Mouse (Mus musculus) heart, embryonic 16.5 days (tissue): ENCODE results near the gene Ubxn6. TPM values are rescaled to one million over a fixed set of nuclear protein-coding genes. Genes with fewer than 3 reads are reported as not detected.
"Not testable (repeated sequence)": the region's sequence is repeated elsewhere in the genome, so short reads cannot be mapped to it uniquely, and the experiment has no call there.

Experiments used
- ATAC-seq: fragments of 200-750 bp; cut with Nextera tagmentation; replicated peaks from 2 replicates; pipeline ENCODE4 v1.8.0; 2017; ENCODE audit warnings: moderate number of reproducible peaks; ENCODE audit not compliant: insufficient read depth, low FRiP score; ENCODE audit errors: extremely low read depth
- H3K27ac ChIP-seq: fragments of 300-500 bp; sonication (generic); 2 replicates; pipeline ENCODE4 v1.5.1; 2014; ENCODE audit warnings: mild to moderate bottlenecking, low read length, control low read depth, moderate library complexity
- H3K27me3 ChIP-seq: fragments of 300-500 bp; sonication (generic); 2 replicates; pipeline ENCODE4 v1.6.1; 2014; ENCODE audit warnings: low read length, mixed read lengths; ENCODE audit not compliant: control insufficient read depth, insufficient read depth
- H3K36me3 ChIP-seq: fragments of 300-500 bp; sonication (generic); 2 replicates; pipeline ENCODE4 v1.6.1; 2014; ENCODE audit not compliant: control insufficient read depth, insufficient read depth
- H3K4me1 ChIP-seq: fragments of 300-500 bp; sonication (generic); 2 replicates; pipeline ENCODE4 v1.6.1; 2014; ENCODE audit warnings: low read length, mixed read lengths; ENCODE audit not compliant: control insufficient read depth, insufficient read depth
- H3K4me2 ChIP-seq: fragments of 300-500 bp; sonication (generic); 2 replicates; pipeline ENCODE4 v1.6.1; 2014; ENCODE audit warnings: low read depth, mild to moderate bottlenecking, control low read depth, low read length
- H3K4me3 ChIP-seq: fragments of 300-500 bp; sonication (generic); 2 replicates; pipeline ENCODE4 v1.5.1; 2014; ENCODE audit warnings: mild to moderate bottlenecking, control low read depth, low read length
- H3K9ac ChIP-seq: fragments of 300-500 bp; sonication (generic); 2 replicates; pipeline ENCODE4 v1.6.1; 2014; ENCODE audit warnings: low read length, control low read depth
- H3K9me3 ChIP-seq: fragments of 300-500 bp; sonication (generic); replicated peaks from 2 replicates; pipeline ENCODE4 v1.6.1; 2016; ENCODE audit warnings: low read length; ENCODE audit not compliant: control insufficient read depth
- WGBS: fragments of 180-500 bp; shearing (Covaris S2); extraction: QIAGEN DNeasy Blood & Tissue Kit; methylation state at CpG from one replicate; pipeline ENCODE4 v1.1.7; 2014; 5-methylcytosine and 5-hydroxymethylcytosine counted together
- polyA plus RNA-seq: library from polyadenylated mRNA; unstranded; fragments of >200 nt; fragmentation: Nextera tagmentation; extraction: Ambion mirVana; gene quantifications from 2 replicates; pipeline ENCODE4 v1.2.1, GENCODE M21; 2015

The Ubxn6 gene
- polyA plus RNA-seq, 1 experiment from 2014 or later: 46.2 TPM

- no peak overlapping the region for H3K27ac ChIP-seq
- WGBS: 75% methylated on average over 3 of the region's 3 CpGs
- no peak overlapping the region for H3K4me3 ChIP-seq
- H3K4me1 ChIP-seq: peaks cover 17% of the 10 kb centered on the region
- H3K9ac ChIP-seq: no peak overlapping the region
- ATAC-seq: no peak
- no peaks in the 10 kb centered on the region for H3K27me3 ChIP-seq
- no peaks in the 10 kb centered on the region for H3K36me3 ChIP-seq
- H3K4me2 ChIP-seq: no peak overlapping the region
- H3K9me3 ChIP-seq: no peaks in the 10 kb centered on the region
Observed at GRCm38 (mm10) chr17:56112743-56113142, 37.9 kb upstream of the Ubxn6 start.

DNA sequence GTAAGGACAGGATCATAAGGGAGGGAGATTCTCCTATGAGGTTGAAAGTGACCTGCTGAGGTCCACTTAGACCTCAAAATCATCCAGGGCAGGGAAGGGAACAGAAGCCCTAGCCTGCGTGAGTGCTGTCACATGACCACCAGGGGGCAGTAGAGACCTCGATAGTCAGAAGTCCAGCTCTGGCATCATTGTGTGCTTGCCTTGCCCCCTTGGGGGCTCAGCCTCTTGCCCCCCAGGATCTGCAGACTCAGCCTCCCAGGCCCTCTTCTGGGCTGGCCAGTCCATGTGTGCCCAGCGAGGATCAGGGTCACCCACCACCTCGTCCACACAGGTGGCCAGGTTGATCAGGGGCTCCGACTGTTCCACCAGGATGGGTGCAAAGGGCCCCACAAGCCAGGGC lies 37.0 kb upstream of the Ubxn6 start:
- H3K27ac ChIP-seq: no peak overlapping the region
- no peaks in the 10 kb centered on the region for H3K9me3 ChIP-seq
- peaks cover 12% of the 10 kb centered on the region for H3K4me1 ChIP-seq
- no peaks in the 10 kb centered on the region for H3K27me3 ChIP-seq
- H3K4me3 ChIP-seq: no peak overlapping the region
- no peak overlapping the region for H3K9ac ChIP-seq
- no peaks in the 10 kb centered on the region for H3K36me3 ChIP-seq
- ATAC-seq: no peak
- no peak overlapping the region for H3K4me2 ChIP-seq
- WGBS: 49% methylated on average over 5 of the region's 5 CpGs

GRCm38 (mm10) chr17:56111021-56111420 lies 36.2 kb upstream of the Ubxn6 start:
- Histone ChIP-seq H3K27ac (no peak overlapping the region), H3K9me3 (no peaks in the 10 kb centered on the region), H3K36me3 (no peaks in the 10 kb centered on the region), H3K4me2 (no peak overlapping the region), H3K4me3 (no peak overlapping the region), H3K4me1 (peaks cover 12% of the 10 kb centered on the region), H3K9ac (no peak overlapping the region), H3K27me3 (no peaks in the 10 kb centered on the region)
- ATAC-seq: no peak
- 68% methylated on average over 1 of the region's 1 CpGs for WGBS

DNA sequence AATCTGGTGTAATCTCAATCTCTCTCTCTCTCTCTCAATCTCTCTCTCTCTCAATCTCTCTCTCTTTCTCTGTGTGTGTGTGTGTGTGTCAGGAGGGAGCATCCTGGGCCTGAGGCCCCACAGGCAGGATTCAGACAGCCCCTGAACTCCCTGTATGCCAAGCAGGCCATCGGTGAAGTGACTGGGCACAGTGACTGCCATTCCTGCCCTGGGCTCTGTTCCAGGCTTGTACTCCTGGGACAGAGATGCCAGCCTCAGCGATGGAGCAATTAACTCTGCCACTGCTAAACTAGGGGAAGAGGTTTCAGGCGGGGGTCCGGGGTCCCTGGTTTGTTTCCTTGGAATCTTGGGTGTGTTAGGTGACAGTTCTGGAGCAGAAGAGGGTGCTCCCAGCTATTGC lies 35.7 kb upstream of the Ubxn6 start:
- H3K4me2 ChIP-seq: no peak overlapping the region
- 53% methylated on average over 4 of the region's 4 CpGs for WGBS
- ATAC-seq: no peak
- peaks cover 12% of the 10 kb centered on the region for H3K4me1 ChIP-seq
- no peak overlapping the region for H3K4me3 ChIP-seq
- H3K36me3 ChIP-seq: no peaks in the 10 kb centered on the region
- H3K9me3 ChIP-seq: no peaks in the 10 kb centered on the region
- H3K27me3 ChIP-seq: no peaks in the 10 kb centered on the region
- H3K27ac ChIP-seq: no peak overlapping the region
- no peak overlapping the region for H3K9ac ChIP-seq

DNA sequence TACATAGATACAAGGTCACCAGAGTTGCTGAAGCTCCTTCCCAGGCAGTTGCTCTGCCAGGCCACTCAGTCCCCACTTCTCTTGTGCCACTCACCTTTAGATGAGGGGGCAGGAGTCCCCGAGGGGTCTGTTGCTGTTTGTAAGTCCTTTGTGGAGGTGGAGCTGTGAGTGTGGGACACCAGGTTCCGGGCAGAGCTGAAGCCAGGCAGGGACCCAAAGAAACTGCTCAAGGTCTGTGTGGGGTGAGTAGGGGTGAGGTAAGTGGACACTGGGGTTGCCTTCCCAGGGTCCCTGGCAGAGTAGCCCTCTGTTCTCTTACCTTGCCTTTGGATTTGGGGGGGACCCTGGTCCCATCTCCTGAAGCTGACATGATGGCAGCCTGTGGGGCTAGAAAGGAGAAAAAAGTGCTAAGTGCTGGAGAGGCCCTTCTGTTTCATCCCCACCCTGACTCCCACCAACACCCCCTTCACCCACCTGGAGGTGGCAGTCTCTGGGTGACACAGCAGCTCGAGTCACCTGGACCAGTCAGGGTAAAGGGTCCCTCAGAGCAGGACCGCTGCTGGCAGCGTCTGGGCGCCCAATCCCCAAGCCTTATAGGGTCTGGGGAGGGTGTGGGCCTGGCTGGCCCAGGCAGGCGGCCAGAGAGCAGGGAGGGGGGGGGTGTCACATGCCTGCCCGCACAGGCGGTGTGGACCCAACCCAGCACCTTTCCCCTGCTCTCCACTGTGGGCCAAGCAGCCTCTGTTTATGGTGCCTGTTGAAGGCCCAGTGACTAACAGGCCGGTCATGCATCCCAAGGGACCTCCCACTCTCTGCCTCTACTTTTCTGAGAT lies 34.6 kb upstream of the Ubxn6 start, which contains the start of gene Plin4:
Plin4 (minus strand) TSS at position 585 of the 833 bp plus-strand sequence.
- H3K9ac ChIP-seq: peak within 1 kb of the TSS; percentile 66
- H3K4me1 ChIP-seq: peaks cover 12% of the 10 kb centered on the region
- no peaks in the 10 kb centered on the region for H3K36me3 ChIP-seq
- 52% methylated on average over 10 of the region's 10 CpGs for WGBS
- peak; percentile 80 for ATAC-seq
- no peaks in the 10 kb centered on the region for H3K9me3 ChIP-seq
- H3K27ac ChIP-seq: peak within 1 kb of the TSS; percentile 73
- H3K4me3 ChIP-seq: peak within 1 kb of the TSS; percentile 26
- H3K27me3 ChIP-seq: no peaks in the 10 kb centered on the region
- H3K4me2 ChIP-seq: peak within 1 kb of the TSS; percentile 42

- peak; percentile 52 for ATAC-seq
- Histone ChIP-seq H3K27ac (peak overlapping the region; percentile 73; the same call in 1 of the 2 replicates), H3K9me3 (no peaks in the 10 kb centered on the region), H3K4me3 (no peak overlapping the region), H3K27me3 (no peaks in the 10 kb centered on the region), H3K4me1 (peaks cover 12% of the 10 kb centered on the region), H3K4me2 (peak overlapping the region; percentile 42; the same call in 1 of the 2 replicates), H3K36me3 (no peaks in the 10 kb centered on the region), H3K9ac (peak overlapping the region; percentile 19; the same call in 1 of the 2 replicates)
- 70% methylated on average over 6 of the region's 6 CpGs for WGBS
Observed at GRCm38 (mm10) chr17:56108334-56109044, 33.7 kb upstream of the Ubxn6 start.

- Histone ChIP-seq H3K9me3 (no peaks in the 10 kb centered on the region), H3K27ac (no peak overlapping the region), H3K4me2 (no peak overlapping the region), H3K4me1 (peaks cover 12% of the 10 kb centered on the region), H3K9ac (no peak overlapping the region), H3K36me3 (no peaks in the 10 kb centered on the region; the same call in 1 of the 2 replicates), H3K27me3 (no peaks in the 10 kb centered on the region), H3K4me3 (no peak overlapping the region)
- ATAC-seq: no peak
- WGBS: 78% methylated on average over 2 of the region's 2 CpGs
Observed at GRCm38 (mm10) chr17:56107736-56108135, 32.9 kb upstream of the Ubxn6 start.

GRCm38 (mm10) chr17:56106981-56107380 lies 32.2 kb upstream of the Ubxn6 start:
- Histone ChIP-seq H3K9ac (no peak overlapping the region), H3K4me2 (no peak overlapping the region), H3K9me3 (no peaks in the 10 kb centered on the region), H3K27me3 (no peaks in the 10 kb centered on the region), H3K36me3 (peaks cover 3% of the 10 kb centered on the region), H3K27ac (no peak overlapping the region), H3K4me1 (peaks cover 12% of the 10 kb centered on the region), H3K4me3 (no peak overlapping the region)
- ATAC-seq: no peak
- WGBS: 69% methylated on average over 4 of the region's 4 CpGs

GRCm38 (mm10) chr17:56106436-56106835 lies 31.6 kb upstream of the Ubxn6 start:
- not testable (repeated sequence) for ATAC-seq, H3K4me3 ChIP-seq, H3K9ac ChIP-seq, H3K27me3 ChIP-seq, H3K27ac ChIP-seq, H3K4me2 ChIP-seq, H3K9me3 ChIP-seq, H3K36me3 ChIP-seq
- peaks cover 12% of the 10 kb centered on the region for H3K4me1 ChIP-seq
- 92% methylated on average over 4 of the region's 4 CpGs for WGBS
